Mouse (Mus musculus): ENCODE data around the gene Qpctl.

Qpctl gene

GRCm38 (mm10) chr7:19148875-19149541, at the start of gene Qpctl:
Gene Qpctl (minus strand): TSS chr7:19149291.
- in situ Hi-C loops (cut with MboI, MseI): no loop called here

- in situ Hi-C loops (cut with MboI, MseI): no loop called here
These were observed 48.9 kb upstream of the Qpctl start for GRCm38 (mm10) chr7:19197985-19198384.

GRCm38 (mm10) chr7:19196676-19197075, 47.6 kb upstream of the Qpctl start:
- in situ Hi-C loops (cut with MboI, MseI): no loop called here

- in situ Hi-C loops (cut with MboI, MseI): no loop called here
These were observed 45.6 kb upstream of the Qpctl start for GRCm38 (mm10) chr7:19194676-19195075.

- in situ Hi-C loops (cut with MboI, MseI): loop anchor here (5.0 kb wide), 1 partner anchor 33 kb away; no protein-coding TSS in a partner anchor
These were observed 35.7 kb upstream of the Qpctl start for GRCm38 (mm10) chr7:19184758-19185157.

GRCm38 (mm10) chr7:19184250-19184649, 35.2 kb upstream of the Qpctl start:
- in situ Hi-C loops (cut with MboI, MseI): loop anchor here (5.0 kb wide), 1 partner anchor 33 kb away; no protein-coding TSS in a partner anchor

GRCm38 (mm10) chr7:19180862-19181429, 31.9 kb upstream of the Qpctl start:
- in situ Hi-C loops (cut with MboI, MseI): loop anchor here (5.0 kb wide), 1 partner anchor 36 kb away; no protein-coding TSS in a partner anchor

- in situ Hi-C loops (cut with MboI, MseI): loop anchor here (5.0 kb wide), 2 partner anchors 37 to 102 kb away; partner anchors contain the start of genes Ppm1n and Rtn2
These were observed 30.8 kb upstream of the Qpctl start for GRCm38 (mm10) chr7:19179936-19180335.

- in situ Hi-C loops (cut with MboI, MseI): loop anchor here (5.0 kb wide), 1 partner anchor 103 kb away; the partner anchor contains the start of genes Ppm1n and Rtn2
These were observed 30.1 kb upstream of the Qpctl start for GRCm38 (mm10) chr7:19179173-19179572.

- in situ Hi-C loops (cut with MboI, MseI): loop anchor here (5.0 kb wide), 1 partner anchor 104 kb away; the partner anchor contains the start of genes Ppm1n and Rtn2
These were observed 29.5 kb upstream of the Qpctl start for GRCm38 (mm10) chr7:19178443-19179092.

GRCm38 (mm10) chr7:19178035-19178434, 28.9 kb upstream of the Qpctl start:
- in situ Hi-C loops (cut with MboI, MseI): loop anchor here (5.0 kb wide), 1 partner anchor 104 kb away; the partner anchor contains the start of genes Ppm1n and Rtn2

- in situ Hi-C loops (cut with MboI, MseI): loop anchor here (5.0 kb wide), 1 partner anchor 105 kb away; the partner anchor contains the start of genes Ppm1n and Rtn2
These were observed 28.1 kb upstream of the Qpctl start for GRCm38 (mm10) chr7:19177216-19177615.

- in situ Hi-C loops (cut with MboI, MseI): loop anchor here (5.0 kb wide), 1 partner anchor 106 kb away; the partner anchor contains the start of genes Ppm1n and Rtn2
These were observed 27.4 kb upstream of the Qpctl start for GRCm38 (mm10) chr7:19176516-19176947.

GRCm38 (mm10) chr7:19175708-19176515, 26.8 kb upstream of the Qpctl start, which contains the start of gene Eml2:
Gene Eml2 (plus strand): TSS chr7:19176421.
- in situ Hi-C loops (cut with MboI, MseI): loop anchor here (5.0 kb wide), 1 partner anchor 106 kb away; the partner anchor contains the start of genes Ppm1n and Rtn2

GRCm38 (mm10) chr7:19172874-19173273, 23.8 kb upstream of the Qpctl start:
- in situ Hi-C loops (cut with MboI, MseI): no loop called here

GRCm38 (mm10) chr7:19171831-19172230, 22.7 kb upstream of the Qpctl start:
- in situ Hi-C loops (cut with MboI, MseI): no loop called here

GRCm38 (mm10) chr7:19170142-19170541, 21.1 kb upstream of the Qpctl start:
- in situ Hi-C loops (cut with MboI, MseI): no loop called here

GRCm38 (mm10) chr7:19169506-19169905, 20.4 kb upstream of the Qpctl start:
- in situ Hi-C loops (cut with MboI, MseI): no loop called here

GRCm38 (mm10) chr7:19166990-19167389, 17.9 kb upstream of the Qpctl start:
- in situ Hi-C loops (cut with MboI, MseI): no loop called here

- in situ Hi-C loops (cut with MboI, MseI): no loop called here
These were observed 16.7 kb upstream of the Qpctl start, which contains the start of gene Gipr for GRCm38 (mm10) chr7:19165656-19166423. Gene Gipr (minus strand): TSS chr7:19166127.
